Mouse (Mus musculus): Measurements from ENCODE around the gene Dock2.
A peak's percentile ranks its signal among the peaks of the same experiment; 100 is the strongest.

Dock2 gene

DNA sequence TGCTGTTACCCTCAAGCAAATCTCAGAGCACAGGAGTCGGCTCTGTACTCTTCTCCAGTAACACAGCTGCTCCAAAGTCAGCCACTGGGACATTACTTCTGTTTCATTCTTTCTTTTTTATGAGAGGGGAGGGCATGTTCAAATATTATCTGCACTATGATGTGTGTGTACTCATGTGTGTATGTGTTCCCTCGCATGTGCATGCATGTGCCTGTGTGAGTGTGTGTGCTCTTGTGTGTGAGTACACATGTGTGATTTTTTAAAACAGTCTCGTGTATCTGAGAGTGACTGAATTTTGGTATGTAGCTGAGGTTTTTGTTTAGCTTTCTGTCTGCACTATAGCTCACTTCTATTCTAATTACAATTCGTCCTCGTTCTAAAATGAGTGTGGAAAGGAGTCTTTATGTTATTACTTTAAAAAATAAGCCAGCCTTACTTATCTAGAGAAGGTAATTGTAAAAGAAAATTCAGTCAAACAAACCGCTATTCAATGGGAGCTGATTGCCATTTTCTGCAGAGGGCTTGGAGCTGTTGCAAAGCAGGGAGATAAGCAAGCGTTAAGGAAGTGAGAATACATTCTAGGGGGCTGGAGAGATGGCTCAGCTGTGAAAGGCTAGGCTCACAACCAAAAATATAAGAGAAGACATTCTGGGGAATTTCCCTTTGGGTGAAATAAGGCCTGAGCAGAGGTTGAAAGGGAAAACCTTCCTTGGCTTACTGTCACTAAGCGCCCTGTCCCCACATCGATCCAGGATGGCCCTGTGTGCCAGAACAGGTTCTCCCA lies 589.3 kb downstream of the Dock2 start:
- DNase-seq (ENCODE audit: low spot score) = no peak

DNA sequence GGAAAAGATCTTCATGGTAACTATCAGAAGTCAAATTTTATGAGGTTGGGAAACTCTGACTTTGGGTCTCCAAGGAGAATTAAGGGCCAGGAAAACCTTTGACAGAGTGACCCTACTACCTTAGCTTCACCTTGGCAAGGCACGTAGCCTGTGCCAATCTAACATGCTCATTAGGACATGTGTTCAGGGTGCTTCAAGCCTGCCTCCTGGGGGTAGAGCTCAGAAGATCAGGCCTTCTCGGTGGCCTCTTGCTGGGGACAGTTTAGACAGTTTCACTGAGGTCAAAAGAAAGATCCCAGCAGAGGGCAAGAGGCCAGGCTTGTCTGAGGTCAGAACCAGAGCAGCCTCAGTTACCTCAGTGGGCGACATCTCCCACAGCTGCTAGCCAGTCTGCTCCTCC lies 590.0 kb downstream of the Dock2 start:
- no peak for DNase-seq (ENCODE audit: low spot score)

DNA sequence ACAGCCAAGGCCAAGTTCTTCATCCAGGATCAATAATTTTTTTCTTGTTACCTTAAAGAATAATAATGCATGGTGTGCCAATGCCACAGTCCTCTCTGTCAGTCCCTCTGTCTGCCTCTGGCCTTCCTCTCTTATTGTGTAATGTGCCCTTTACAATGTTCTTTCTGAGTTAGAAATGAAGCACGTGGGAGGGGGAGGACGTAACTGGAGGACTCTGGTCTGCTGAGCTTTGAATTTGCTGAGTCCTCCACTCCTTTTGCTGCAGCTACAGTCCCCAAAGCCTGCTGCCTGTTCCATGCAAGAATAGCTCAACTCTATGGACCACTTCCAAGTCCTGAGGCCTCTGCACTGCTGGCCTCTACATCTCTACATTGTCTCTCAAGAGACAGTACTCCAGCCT lies 599.4 kb downstream of the Dock2 start:
- no peak for DNase-seq (ENCODE audit: low spot score)

DNA sequence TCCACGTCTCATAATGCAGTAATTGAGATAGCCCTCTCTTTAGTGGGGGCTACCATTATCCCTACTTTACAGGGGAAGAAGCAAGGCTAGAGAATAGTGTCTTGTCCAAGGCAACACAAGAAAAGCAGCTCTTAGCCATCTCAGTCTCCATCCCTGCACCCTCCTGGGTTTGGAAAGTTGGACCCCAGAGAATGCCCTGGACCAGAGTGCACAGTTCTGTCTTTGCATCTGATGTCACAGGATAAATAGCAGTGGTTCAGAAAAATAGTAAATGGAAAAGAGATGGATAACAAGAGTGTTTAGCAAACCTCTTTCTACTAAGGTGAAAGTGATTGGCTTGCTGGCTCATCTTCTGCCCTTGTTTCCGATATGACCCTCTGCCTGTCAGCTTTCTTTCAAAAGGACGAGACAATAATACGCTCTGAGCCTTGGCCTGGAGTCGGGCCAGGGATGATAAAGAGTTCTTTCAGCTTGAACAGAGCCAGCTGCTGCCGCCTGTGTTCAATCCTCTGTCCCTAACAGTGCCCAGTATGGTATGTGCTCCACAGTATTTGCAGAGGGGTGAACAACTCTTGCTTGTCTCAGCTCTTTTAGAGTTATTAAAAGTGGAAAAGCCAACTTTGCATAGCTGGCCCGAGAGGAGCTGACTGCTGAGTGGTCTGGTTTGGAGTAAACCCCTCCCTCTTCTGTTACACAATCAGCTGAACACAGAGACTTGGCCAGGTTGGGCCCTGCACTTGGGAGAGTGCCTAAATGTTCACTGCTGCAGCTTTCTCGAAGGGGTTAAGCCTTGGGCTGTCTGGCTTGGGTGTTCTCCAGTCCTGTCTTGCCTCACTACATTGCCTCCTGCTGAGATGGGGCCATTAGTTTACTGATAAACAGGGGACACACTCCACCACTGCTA lies 602.2 kb downstream of the Dock2 start:
- peak; percentile 26 for DNase-seq (ENCODE audit: low spot score)

DNA sequence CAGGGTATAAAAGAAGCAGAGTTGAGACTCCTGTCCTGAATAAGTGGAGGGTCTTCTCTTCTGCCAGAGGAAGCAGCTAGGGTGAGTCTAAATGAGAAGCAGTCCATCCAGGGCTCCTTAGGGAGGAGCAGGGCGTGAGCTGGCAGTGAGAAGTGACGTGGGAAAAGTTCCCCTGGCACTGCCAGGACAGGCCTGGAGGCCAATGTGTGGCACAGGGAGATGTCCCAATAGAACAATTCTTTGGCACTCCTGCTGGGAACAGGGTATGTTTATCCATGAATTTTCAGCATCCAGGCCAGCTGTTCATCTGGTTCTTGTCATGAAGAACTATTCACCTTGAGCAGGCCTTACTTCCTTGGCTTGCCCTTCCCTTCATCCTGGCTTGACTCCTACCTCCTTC lies 604.9 kb downstream of the Dock2 start:
- no peak for DNase-seq (ENCODE audit: low spot score)

Data from ovary, postnatal 36 days (tissue).